Comparison of ENCODE assay signal across 25 mouse cellular contexts in genomic region chr7:28186631-28187030, GRCm38 (mm10). TPM values are rescaled to one million over a fixed set of nuclear protein-coding genes. Genes with fewer than 3 reads are reported as not detected.
DNase-seq lines count a peak whose midpoint lies in the region; ATAC-seq and TF ChIP-seq lines count a peak whose summit lies in the region.
"Had no signal": no experiment of that assay in that cellular context is flagged by ENCODE, and none has a peak within 500 bp of the region (broad histone marks: within the 10 kb centered on the region; RNA-seq: fewer than 3 reads in every experiment).

No protein-coding gene starts in this region.

- peaks cover 98% of the 10 kb centered on the region for H3K36me3 ChIP-seq in heart, embryonic 12.5 days
- H3K36me3 ChIP-seq in hindbrain, postnatal 0 days (ENCODE audit: insufficient read depth, low read length) = peaks cover 83% of the 10 kb centered on the region
- H3K36me3 ChIP-seq in hindbrain, embryonic 11.5 days (ENCODE audit: control insufficient read depth, insufficient read depth, low read length) = peaks cover 50% of the 10 kb centered on the region
- peaks cover 64% of the 10 kb centered on the region for H3K36me3 ChIP-seq in liver, postnatal 0 days (replicated peaks; ENCODE audit: insufficient read depth, low read length)

- no peaks in the 10 kb centered on the region for H3K27me3 ChIP-seq in heart, embryonic 12.5 days (replicated peaks)
- H3K27me3 ChIP-seq in hindbrain, postnatal 0 days (ENCODE audit: insufficient read depth, low read length) = no peaks in the 10 kb centered on the region
- H3K27me3 ChIP-seq in hindbrain, embryonic 11.5 days (ENCODE audit: control insufficient read depth, insufficient read depth, low read length) = no peaks in the 10 kb centered on the region
- H3K27me3 ChIP-seq in liver, postnatal 0 days (ENCODE audit: insufficient read depth, low read length) = no peaks in the 10 kb centered on the region
- H3K27me3 ChIP-seq: embryonic facial prominence, embryonic 15.5 days; heart, embryonic 13.5 days; hindbrain, embryonic 15.5 days had no signal

- no peak overlapping the region for H3K27ac ChIP-seq in heart, embryonic 12.5 days (ENCODE audit: poor library complexity, severe bottlenecking)
- no peak overlapping the region for H3K27ac ChIP-seq in hindbrain, postnatal 0 days
- H3K27ac ChIP-seq in hindbrain, embryonic 11.5 days (ENCODE audit: low read depth, low read length) = no peak overlapping the region
- H3K27ac ChIP-seq in liver, postnatal 0 days (ENCODE audit: low read depth) = no peak overlapping the region
- H3K27ac ChIP-seq: embryonic facial prominence, embryonic 15.5 days; forebrain, embryonic 10.5 days; gastrocnemius, adult 2 months; heart, embryonic 13.5 days; hindbrain, embryonic 15.5 days had no signal

- 88% methylated on average over 8 of the region's 8 CpGs for WGBS in heart, embryonic 12.5 days
- WGBS in hindbrain, postnatal 0 days = 88% methylated on average over 8 of the region's 8 CpGs
- 90% methylated on average over 8 of the region's 8 CpGs for WGBS in hindbrain, embryonic 11.5 days
- 89% methylated on average over 8 of the region's 8 CpGs for WGBS in liver, postnatal 0 days (ENCODE audit: insufficient replicate concordance)

- no peaks in the 10 kb centered on the region for H3K9me3 ChIP-seq in heart, embryonic 12.5 days (replicated peaks)
- no peaks in the 10 kb centered on the region for H3K9me3 ChIP-seq in hindbrain, postnatal 0 days (ENCODE audit: low read length)
- H3K9me3 ChIP-seq in hindbrain, embryonic 11.5 days (ENCODE audit: control insufficient read depth, low read length) = no peaks in the 10 kb centered on the region
- H3K9me3 ChIP-seq in liver, postnatal 0 days (ENCODE audit: low read length) = no peaks in the 10 kb centered on the region
- H3K9me3 ChIP-seq: embryonic facial prominence, embryonic 15.5 days; forebrain, embryonic 10.5 days; heart, embryonic 13.5 days; hindbrain, embryonic 15.5 days had no signal

- H3K9ac ChIP-seq in heart, embryonic 12.5 days = no peak overlapping the region
- no peak overlapping the region for H3K9ac ChIP-seq in hindbrain, postnatal 0 days (replicated peaks; ENCODE audit: low read length)
- no peak overlapping the region for H3K9ac ChIP-seq in hindbrain, embryonic 11.5 days (ENCODE audit: low read depth, low read length)
- no peak overlapping the region for H3K9ac ChIP-seq in liver, postnatal 0 days (replicated peaks)
- H3K9ac ChIP-seq: embryonic facial prominence, embryonic 15.5 days; heart, embryonic 13.5 days; hindbrain, embryonic 15.5 days had no signal

- no peak overlapping the region for H3K4me3 ChIP-seq in heart, embryonic 12.5 days
- no peak overlapping the region for H3K4me3 ChIP-seq in hindbrain, postnatal 0 days (ENCODE audit: low read length)
- H3K4me3 ChIP-seq in hindbrain, embryonic 11.5 days (ENCODE audit: low read depth, low read length) = no peak overlapping the region
- H3K4me3 ChIP-seq in liver, postnatal 0 days (ENCODE audit: low read depth, low read length) = no peak overlapping the region
- H3K4me3 ChIP-seq: embryonic facial prominence, embryonic 15.5 days; erythroblast, embryonic 14.5 days; forebrain, embryonic 10.5 days; gastrocnemius, adult 2 months; heart, embryonic 13.5 days; hindbrain, embryonic 15.5 days had no signal

- no peaks in the 10 kb centered on the region for H3K4me1 ChIP-seq in heart, embryonic 12.5 days (replicated peaks)
- no peaks in the 10 kb centered on the region for H3K4me1 ChIP-seq in hindbrain, postnatal 0 days (ENCODE audit: insufficient read depth, low read length)
- H3K4me1 ChIP-seq in hindbrain, embryonic 11.5 days (replicated peaks; ENCODE audit: control insufficient read depth, insufficient read depth, low read length) = no peaks in the 10 kb centered on the region
- no peaks in the 10 kb centered on the region for H3K4me1 ChIP-seq in liver, postnatal 0 days (ENCODE audit: insufficient read depth)
- H3K4me1 ChIP-seq: embryonic facial prominence, embryonic 15.5 days; heart, embryonic 13.5 days had no signal

- no peak overlapping the region for H3K4me2 ChIP-seq in heart, embryonic 12.5 days
- H3K4me2 ChIP-seq in hindbrain, postnatal 0 days (ENCODE audit: low read depth, low read length) = no peak overlapping the region
- no peak overlapping the region for H3K4me2 ChIP-seq in hindbrain, embryonic 11.5 days (replicated peaks; ENCODE audit: low read depth, low read length)
- no peak overlapping the region for H3K4me2 ChIP-seq in liver, postnatal 0 days (ENCODE audit: low read depth, low read length)
- H3K4me2 ChIP-seq: embryonic facial prominence, embryonic 15.5 days; heart, embryonic 13.5 days; hindbrain, embryonic 15.5 days had no signal

- no peak for TF ChIP-seq EP300 in liver, postnatal 0 days (IDR thresholded peaks at IDR 0.05; ENCODE audit: low read depth)

- DNase-seq in heart, postnatal 4 days = no peak
- DNase-seq in hindbrain, postnatal 0 days (ENCODE audit: low spot score) = no peak
- DNase-seq in hindbrain, embryonic 11.5 days (ENCODE audit: low spot score) = no peak
- DNase-seq in liver, postnatal 0 days = no peak
- no peak for DNase-seq in liver
- DNase-seq: adrenal gland, adult 2 months; cerebellum, adult 11 months; cerebellum, adult 8-10 months; cerebellum, postnatal 14 days; embryo, embryonic 11 days; gastrocnemius, adult 2 months; gastrocnemius, postnatal 25 days; heart, postnatal 10 days had no signal

- ATAC-seq in heart, embryonic 12.5 days (ENCODE audit: insufficient number of reproducible peaks, low FRiP score) = peak; percentile 37; the same call in 1 of the 2 replicates
- peak; percentile 5; the same call in 1 of the 2 replicates for ATAC-seq in hindbrain, postnatal 0 days
- no peak for ATAC-seq in hindbrain, embryonic 11.5 days (ENCODE audit: low FRiP score)
- ATAC-seq in liver, postnatal 0 days = 0 out of 2 replicates have a peak, but pooled peaks have one; percentile 9
- ATAC-seq: forebrain, embryonic 14.5 days; inflammation-experienced regulatory T-cells, adult 6 months; intestine, postnatal 0 days had no signal

- TF ChIP-seq CTCF in hindbrain, postnatal 0 days (IDR thresholded peaks at IDR 0.05; ENCODE audit: low read depth) = no peak
- TF ChIP-seq CTCF in liver, postnatal 0 days (IDR thresholded peaks at IDR 0.05; ENCODE audit: low read depth) = no peak

RNA-seq across cellular contexts. Expression of gene Dyrk1b, which starts 7.4 kb away (rescaled TPM):
- 9.1 and 11.4 TPM in 2 replicates for polyA plus RNA-seq in heart, embryonic 12.5 days (2016; fragmentation: Nextera tagmentation; extraction: Ambion mirVana)
- total RNA-seq in heart, postnatal 4 days (2021) = 10 to 100 TPM; 22.9 to 24.4 TPM
- 36.7 and 43.6 TPM in 2 replicates for total RNA-seq in hindbrain, postnatal 0 days (2014; rRNA removed)
- polyA plus RNA-seq in hindbrain, postnatal 0 days (2015; fragmentation: Nextera tagmentation; extraction: Ambion mirVana) = 7.8 and 8.4 TPM in 2 replicates
- 18.1 and 23.5 TPM in 2 replicates for polyA plus RNA-seq in hindbrain, embryonic 11.5 days (2014; fragmentation: Nextera tagmentation; extraction: Ambion mirVana)
- 4.0 and 4.5 TPM in 2 replicates for polyA plus RNA-seq in liver, postnatal 0 days (2015; fragmentation: Nextera tagmentation; extraction: Ambion mirVana)

RNA-seq across cellular contexts. Expression of gene Fbl, which starts 17.1 kb away (rescaled TPM):
- polyA plus RNA-seq in heart, embryonic 12.5 days (2016; fragmentation: Nextera tagmentation; extraction: Ambion mirVana) = 92.1 TPM in 2 replicates
- total RNA-seq in heart, postnatal 4 days (2021) = 10 to 100 TPM; 67.2 to 68.2 TPM
- total RNA-seq in hindbrain, postnatal 0 days (2014; rRNA removed) = 23.5 and 24.4 TPM in 2 replicates
- polyA plus RNA-seq in hindbrain, postnatal 0 days (2015; fragmentation: Nextera tagmentation; extraction: Ambion mirVana) = 70.7 and 73.7 TPM in 2 replicates
- 38.3 and 45.9 TPM in 2 replicates for polyA plus RNA-seq in hindbrain, embryonic 11.5 days (2014; fragmentation: Nextera tagmentation; extraction: Ambion mirVana)
- 48.4 and 51.6 TPM in 2 replicates for polyA plus RNA-seq in liver, postnatal 0 days (2015; fragmentation: Nextera tagmentation; extraction: Ambion mirVana)

RNA-seq across cellular contexts. Expression of gene 9530053A07Rik, which starts 57.4 kb away (rescaled TPM):
- 0.04 and 0.08 TPM in 2 replicates for polyA plus RNA-seq in heart, embryonic 12.5 days (2016; fragmentation: Nextera tagmentation; extraction: Ambion mirVana)
- not detected for total RNA-seq in heart, postnatal 4 days (2021)
- total RNA-seq in hindbrain, postnatal 0 days (2014; rRNA removed) = 0.05 TPM in 1 of 2 replicates, not detected in the other
- polyA plus RNA-seq in hindbrain, postnatal 0 days (2015; fragmentation: Nextera tagmentation; extraction: Ambion mirVana) = 0.16 and 0.19 TPM in 2 replicates
- 0.05 and 0.07 TPM in 2 replicates for polyA plus RNA-seq in hindbrain, embryonic 11.5 days (2014; fragmentation: Nextera tagmentation; extraction: Ambion mirVana)
- 0.01 TPM in 1 of 2 replicates, not detected in the other for polyA plus RNA-seq in liver, postnatal 0 days (2015; fragmentation: Nextera tagmentation; extraction: Ambion mirVana)
- total RNA-seq: adrenal gland, adult 2 months; common myeloid progenitor, adult 5-6 weeks; gastrocnemius, adult 2 months; gastrocnemius, postnatal 25 days; granulocyte monocyte progenitor cell, adult 5-6 weeks; heart, postnatal 10 days had no signal
- polyA plus RNA-seq: adrenal gland, adult 2 months; embryonic facial prominence, embryonic 11.5 days; inflammation-experienced regulatory T-cells, adult 6 months had no signal
